Mouse (Mus musculus) G1E-ER4 (cell line): ENCODE data around the gene Sumf1. TPM values are rescaled to one million over a fixed set of nuclear protein-coding genes. Genes with fewer than 3 reads are reported as not detected.

ENCODE experiments used
- GATA1 ChIP-seq: IDR thresholded peaks from one replicate; pipeline ENCODE4 v1.8.0; 2012; ENCODE audit warnings: low read length, inconsistent platforms
- polyA plus RNA-seq: library from polyadenylated mRNA; stranded (reverse); fragments of >175 nt; gene quantifications from 2 replicates; pipeline ENCODE4 v1.2.3, GENCODE M21; 2012

Gene Sumf1
- polyA plus RNA-seq, 1 experiment, result 36.2 TPM

DNA sequence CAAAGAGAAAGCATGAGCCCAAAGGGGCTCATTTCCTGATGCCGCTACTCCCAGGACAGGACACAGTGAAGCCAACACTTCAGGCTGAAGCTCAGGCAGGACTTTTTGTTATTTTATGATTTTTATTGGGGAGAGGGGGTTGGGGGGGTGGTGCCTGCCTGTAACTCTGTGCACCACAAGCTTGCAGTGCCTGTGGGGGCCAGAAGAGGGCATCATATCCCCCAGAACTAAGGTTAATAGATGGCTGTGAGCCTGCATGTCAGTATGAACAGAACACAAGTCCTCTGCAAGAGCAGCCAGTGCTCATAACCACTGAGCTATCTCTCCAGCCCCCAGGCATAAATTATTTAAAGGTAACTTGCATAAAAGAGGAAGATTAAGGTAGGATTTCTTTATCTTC, 13.2 kb downstream of the Sumf1 start:
- TF ChIP-seq GATA1, result no peak

DNA sequence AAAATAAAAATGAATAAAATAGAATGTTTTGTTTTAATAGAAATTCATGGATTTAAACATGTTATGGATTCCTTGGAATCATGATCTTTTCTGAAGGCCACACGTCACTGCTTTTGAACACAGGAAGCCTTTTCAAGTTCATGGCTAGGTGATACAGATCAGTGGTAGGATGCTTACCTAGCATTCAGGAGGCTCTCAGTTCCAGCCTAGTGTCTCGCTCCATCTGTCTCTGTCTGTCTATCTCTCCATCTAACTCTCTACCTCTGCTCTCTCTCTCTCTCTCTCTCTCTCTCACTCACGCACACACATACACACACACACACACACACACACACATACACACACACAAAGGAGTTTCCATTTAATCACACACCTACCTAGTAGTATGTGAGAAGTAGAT, 15.9 kb downstream of the Sumf1 start:
- TF ChIP-seq GATA1, result no peak

DNA sequence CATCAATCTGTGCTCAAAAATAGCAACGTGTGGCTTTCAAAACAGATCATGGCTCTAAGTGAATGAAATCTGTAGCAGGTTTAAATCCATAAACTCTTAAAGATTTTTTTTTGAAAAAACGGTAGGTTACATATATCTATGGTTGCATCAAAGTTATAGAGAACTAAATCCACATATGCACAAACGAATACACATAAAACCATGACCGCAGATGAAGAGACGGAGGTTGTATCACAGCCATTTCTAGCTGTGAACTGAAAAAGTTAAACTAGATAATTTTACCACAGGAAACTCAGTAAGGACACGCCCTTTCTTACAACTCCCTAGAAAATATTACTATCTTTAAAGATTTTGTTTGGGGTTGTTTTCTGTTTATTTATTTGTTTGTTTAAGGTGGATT, 16.7 kb downstream of the Sumf1 start:
- no peak for TF ChIP-seq GATA1

DNA sequence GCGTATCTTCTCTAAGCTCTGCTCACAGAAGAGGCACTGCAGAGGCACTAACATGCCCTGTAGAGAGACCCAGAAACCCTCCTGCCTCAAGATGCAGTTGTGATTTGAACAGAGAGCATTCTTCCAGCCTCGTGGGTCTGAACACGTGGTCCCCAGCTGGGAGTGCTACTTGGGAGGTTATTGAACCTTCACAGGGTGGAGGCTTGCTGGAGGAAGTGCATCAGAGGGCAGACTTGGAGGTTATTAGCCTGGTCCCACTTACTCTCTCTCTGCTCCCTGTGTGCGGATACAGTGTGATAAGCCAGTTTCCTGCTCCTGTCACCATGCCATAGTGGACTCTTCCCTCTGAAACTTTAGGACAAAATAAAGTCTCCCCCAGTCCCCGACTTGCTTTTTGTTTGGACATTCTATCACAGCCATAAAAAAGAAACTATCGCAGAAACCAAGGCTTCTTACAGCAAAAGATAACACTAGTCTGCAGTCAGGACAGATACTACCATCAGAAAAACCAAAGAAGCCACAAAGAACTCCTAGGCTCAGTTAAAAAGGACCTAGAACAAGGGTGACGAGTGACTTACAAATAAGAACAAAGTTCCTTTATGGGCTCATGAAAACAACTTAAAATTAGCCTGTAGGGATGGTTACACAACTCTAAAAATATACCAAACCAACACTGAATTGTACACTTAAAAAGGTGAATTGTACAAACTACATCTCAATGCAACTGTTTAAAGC, 17.3 kb downstream of the Sumf1 start:
- no peak for TF ChIP-seq GATA1

DNA sequence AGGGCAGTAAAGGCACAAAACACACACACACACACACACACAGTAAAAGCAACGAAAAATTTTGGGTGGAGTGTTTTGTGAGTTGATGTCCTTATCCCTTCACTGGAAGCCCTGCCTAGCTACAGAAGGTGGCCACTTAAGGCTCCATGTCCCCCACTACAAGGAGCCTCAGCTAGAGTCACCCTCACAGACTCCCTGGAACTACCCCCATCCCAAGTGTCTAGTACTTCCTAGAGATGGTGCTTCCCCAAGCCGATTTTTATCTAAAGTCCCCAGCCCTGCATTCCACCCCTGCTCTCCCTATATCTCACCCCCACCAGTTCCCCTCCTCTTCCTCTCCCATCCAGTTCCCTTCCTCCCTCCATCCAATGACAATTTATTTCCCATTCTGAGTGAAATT, 19.8 kb downstream of the Sumf1 start:
- no peak for TF ChIP-seq GATA1

DNA sequence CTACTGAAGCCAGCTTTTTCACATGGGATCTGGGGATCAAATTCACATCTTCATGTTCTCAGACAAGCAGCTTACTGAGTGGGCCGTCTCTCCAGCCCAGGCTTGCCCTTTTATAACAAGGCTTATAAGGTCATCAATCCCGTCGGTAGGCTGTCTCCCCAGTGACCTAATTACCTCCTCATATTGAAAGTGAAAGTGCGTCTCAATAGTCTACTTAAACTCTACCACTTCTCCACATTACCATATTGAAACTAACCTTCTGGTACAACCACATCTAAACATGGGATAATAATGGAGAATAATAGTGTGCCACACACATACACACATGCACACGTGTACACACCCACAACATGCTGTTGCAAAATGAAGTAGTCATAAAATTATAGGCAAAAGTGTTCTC, 20.4 kb downstream of the Sumf1 start:
- no peak for TF ChIP-seq GATA1

DNA sequence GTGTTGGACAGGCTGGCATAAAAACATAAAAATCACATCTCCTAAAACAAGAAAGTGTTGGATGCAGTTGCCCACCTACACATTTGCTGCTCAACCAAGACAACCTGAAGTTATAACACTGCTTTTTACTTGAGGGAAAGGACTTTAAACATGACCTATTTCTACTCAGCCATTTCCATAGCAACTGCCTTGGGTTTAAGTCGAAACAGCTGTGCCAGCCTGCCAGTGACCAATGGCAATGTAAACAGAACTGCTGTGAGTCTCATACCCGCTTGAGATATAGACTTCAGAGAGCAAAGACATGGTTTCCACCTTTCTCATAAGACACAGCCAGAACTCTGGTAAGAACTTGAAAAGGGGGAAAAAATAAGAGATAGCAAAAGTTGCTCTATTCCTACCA, 24.8 kb downstream of the Sumf1 start:
- no peak for TF ChIP-seq GATA1

DNA sequence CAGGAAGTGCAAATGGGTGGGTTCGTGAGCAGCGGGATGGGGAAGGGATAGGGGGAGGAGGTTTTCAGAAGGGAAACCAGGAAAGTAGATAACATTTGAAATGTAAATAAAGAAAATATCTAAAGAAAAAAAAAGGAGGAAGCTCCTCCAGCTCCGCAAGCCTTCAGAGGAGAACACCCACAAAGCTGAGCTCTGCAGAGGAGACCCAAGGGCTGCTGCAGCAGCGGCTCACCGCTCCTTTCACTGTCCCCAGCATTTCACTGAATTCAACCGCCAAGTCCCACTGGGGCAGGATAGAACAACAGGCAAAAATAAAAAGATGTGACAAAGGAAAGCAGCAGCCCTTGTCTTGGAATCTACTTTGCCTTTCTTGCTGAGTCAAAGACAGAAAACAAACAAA, 28.5 kb downstream of the Sumf1 start:
- no peak for TF ChIP-seq GATA1

DNA sequence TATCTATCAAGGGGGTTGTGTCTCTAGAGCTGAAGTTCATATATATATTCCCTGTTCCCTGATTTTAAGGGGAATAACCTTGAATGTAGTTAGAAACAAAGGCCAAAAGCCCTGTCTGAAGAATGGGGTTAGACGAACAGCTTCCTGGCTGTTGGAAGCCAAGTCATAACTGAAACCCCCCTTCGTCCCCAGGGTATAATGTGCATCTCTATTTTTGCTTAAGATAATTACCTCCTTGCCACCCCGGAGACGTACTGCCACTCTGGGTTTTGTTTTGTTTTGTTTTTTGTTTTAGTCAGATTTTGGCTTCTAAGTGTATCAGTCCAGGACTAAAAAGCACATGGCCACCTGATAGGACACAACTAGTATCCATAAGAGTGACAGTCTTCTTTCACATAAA, 31.1 kb downstream of the Sumf1 start:
- TF ChIP-seq GATA1, result no peak

DNA sequence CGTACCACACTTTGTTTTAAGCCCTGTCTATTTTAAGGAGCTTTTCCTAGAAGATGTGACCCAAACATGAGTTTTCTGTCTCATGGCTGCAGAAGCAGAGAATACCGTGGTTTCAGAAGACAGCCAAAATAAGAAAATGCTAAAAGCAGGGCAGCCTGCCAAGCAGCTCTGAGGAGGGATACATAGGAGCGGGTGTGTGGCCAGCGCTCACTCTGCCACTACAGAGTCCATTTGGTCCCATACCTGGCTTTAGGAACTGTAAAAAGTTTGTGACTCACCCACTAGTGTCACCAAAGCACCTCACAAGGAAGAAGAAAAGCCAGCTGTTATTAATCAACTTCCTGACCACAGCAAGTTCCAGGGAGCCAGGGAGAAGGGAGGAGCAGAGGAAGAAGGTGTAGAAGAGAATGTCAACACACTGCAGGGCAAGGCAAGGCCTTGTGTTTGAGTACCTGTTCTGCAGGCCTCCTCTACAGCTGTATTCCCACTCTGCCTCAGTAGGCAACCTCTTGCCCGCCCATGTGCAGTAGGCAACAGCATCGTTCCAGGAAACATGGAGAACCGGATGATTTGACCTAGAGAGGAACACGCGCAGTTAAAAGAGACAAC, 32.6 kb downstream of the Sumf1 start:
- no peak for TF ChIP-seq GATA1

DNA sequence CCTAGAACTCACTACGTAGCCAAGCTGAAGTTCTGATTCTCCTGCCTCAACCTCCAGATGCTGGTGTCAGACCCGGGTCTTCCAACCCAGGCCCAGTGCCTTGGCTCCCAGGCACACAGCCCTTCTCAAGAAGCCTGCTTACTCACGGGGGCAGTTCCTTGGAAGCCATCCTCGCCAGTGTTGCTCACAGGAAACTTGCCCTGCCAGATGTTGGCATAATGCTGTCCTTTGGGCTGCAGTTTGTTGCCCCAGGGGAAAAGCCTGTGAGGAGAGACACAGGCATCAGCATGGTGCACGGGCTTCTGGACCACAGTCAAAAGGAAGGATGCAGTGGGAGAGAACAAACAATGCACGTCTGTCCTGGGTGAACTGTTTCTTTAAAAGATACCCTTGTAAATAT, 33.3 kb downstream of the Sumf1 start:
- no peak for TF ChIP-seq GATA1

DNA sequence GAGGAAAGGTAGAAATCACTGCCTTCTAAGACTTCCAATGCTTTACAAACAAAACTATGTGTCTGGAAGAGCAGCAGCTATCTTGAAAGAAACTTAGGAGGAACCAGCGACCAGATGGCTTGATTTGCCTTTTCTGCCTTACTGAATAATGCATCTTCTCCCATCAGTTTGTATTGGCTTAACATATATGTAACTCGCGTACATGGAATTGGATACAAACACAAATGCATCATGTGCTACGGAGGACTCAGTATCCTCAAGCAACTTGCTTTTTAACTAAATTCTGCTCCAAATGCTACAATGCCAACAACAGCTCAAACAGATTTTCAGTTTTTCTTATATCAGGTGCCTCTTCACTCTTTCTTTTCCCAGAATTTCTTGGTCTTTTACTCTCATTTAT, 36.1 kb downstream of the Sumf1 start:
- no peak for TF ChIP-seq GATA1

DNA sequence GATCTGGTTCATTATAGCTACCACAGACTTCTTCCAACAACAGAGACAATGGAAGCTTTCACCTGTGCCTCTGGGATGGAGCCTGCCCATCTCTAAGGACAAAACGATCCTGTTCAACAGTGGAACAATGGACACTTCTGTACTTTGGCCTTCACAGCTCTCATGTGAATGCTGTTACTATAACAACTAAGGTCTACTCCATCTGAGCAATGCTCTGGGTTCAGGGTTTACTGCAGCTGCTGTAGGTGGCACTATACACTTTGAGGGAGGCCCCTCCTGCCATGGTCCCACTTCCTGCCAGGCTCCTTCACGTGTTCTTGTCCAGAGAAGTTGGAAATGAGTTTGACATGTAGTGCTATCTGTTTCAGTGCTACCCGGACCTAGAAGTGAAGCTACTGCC, 36.9 kb downstream of the Sumf1 start:
- TF ChIP-seq GATA1, result no peak

DNA sequence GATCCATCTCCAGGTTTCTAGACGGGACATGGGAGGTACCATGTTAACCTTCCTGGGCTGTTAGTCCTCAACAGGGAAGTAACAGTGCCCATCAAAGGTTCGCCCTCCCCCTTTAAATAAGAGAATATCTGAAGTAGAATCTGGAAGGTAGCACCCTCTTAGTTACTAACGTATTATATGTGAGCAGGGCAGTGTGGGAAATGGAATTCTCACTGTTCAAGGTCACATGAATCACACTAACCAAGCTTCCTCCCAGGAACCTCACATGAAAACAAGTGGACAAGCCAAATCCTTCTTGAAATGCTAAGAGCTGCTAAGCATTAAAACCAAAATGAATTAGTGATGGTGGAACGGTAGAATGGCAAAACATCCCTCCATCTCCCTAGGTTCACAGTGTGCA, 38.7 kb downstream of the Sumf1 start:
- TF ChIP-seq GATA1, result no peak

DNA sequence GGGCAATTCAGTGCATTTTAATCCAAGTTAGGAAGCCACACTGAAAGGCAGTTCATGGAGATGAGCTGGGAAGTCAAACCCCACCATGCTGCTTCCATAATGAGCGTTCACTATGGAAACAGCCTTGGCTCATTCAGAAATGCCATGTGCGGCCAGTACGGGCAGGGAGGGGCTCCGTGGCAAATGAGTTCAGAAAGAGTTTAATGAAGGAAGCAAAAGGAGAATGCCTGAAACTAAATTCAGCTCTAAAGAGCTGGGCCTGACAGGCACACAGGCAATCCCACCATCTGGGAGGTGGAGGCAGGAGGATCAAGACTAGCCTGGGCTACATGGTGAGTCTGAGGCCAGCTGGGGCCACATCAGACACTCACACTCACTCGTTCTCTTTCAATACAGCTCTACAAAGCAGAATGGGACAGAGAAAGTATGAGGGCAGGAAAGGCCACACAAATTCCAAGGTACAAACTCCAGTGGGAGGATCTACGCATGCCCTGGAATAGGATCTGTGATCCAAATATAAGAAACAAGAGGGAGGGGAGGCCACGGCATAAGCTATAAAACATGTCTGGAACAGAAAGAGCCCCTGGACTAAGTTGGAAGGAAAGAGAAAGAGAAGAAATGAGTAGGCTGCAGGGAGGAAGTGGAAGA, 39.3 kb downstream of the Sumf1 start:
- no peak for TF ChIP-seq GATA1

DNA sequence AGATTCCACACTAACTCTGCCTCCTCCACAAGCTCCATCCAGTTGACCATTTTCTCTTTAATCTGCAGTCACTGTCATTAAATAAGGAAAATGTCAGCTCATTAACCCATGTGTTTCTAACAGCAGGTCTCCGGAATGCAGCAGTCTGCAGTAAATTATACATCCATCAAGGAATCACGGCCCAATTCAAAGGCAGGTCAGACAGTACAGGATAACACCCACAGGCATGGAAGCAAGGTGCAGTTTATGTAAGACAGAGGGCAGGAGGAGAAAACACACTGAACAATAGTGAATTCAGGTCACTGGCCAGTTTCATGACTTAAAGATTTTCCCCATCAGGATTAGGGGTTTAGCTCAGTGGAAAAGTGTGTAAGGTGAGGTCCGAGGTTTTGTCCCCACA, 40.1 kb downstream of the Sumf1 start:
- TF ChIP-seq GATA1, result no peak

DNA sequence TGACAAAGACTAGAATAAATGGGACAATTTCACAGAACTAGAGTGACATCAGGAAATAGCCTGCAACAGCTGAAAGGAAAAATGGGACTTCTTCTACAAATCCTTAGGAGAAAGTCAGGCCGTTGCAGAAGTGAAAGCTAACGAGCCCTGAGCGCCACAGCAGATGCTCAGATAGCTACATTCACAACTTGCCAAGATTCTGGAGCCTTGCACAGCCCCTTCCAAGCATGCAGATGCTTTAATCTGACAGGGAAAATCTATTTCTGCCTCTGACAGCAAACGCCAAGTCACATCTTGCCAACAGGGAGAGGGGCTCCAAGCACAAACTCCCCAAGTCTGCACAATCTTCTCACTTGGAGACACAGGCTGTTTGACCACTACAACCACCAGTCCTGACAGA, 42.6 kb downstream of the Sumf1 start:
- no peak for TF ChIP-seq GATA1
